Mouse (Mus musculus) embryonic facial prominence, embryonic 10.5 days (tissue): ENCODE measurements around the gene Styxl1. TPM values are rescaled to one million over a fixed set of nuclear protein-coding genes. Genes with fewer than 3 reads are reported as not detected.
A peak's percentile ranks its signal among the peaks of the same experiment; 100 is the strongest.

ENCODE experiments used
- DNase-seq: peaks from one replicate; pipeline ENCODE4 v3.0.0-alpha.2; 2017; ENCODE audit warnings: low spot score
- H3K27ac ChIP-seq: fragments of 300-500 bp; sonication (generic); replicated peaks from 2 replicates; pipeline ENCODE4 v1.5.1; 2016; ENCODE audit warnings: mild to moderate bottlenecking
- H3K27me3 ChIP-seq: fragments of 300-500 bp; sonication (generic); replicated peaks from 2 replicates; pipeline ENCODE4 v1.6.1; 2016; ENCODE audit warnings: low read depth, mild to moderate bottlenecking; ENCODE audit not compliant: poor library complexity, severe bottlenecking
- H3K36me3 ChIP-seq: fragments of 300-500 bp; sonication (generic); replicated peaks from 2 replicates; pipeline ENCODE4 v1.6.1; 2016; ENCODE audit warnings: mild to moderate bottlenecking, moderate library complexity
- H3K4me1 ChIP-seq: fragments of 300-500 bp; sonication (generic); 2 replicates; pipeline ENCODE4 v1.6.1; 2016
- H3K4me3 ChIP-seq: fragments of 300-500 bp; sonication (generic); 2 replicates; pipeline ENCODE4 v1.5.1; 2016; ENCODE audit warnings: mild to moderate bottlenecking, moderate library complexity
- H3K9me3 ChIP-seq: fragments of 300-500 bp; sonication (generic); 2 replicates; pipeline ENCODE4 v1.6.1; 2016; ENCODE audit warnings: mild to moderate bottlenecking
- WGBS: fragments of 180-500 bp; shearing (Covaris S2); methylation state at CpG from one replicate; pipeline ENCODE4 v1.1.7; 2016; 5-methylcytosine and 5-hydroxymethylcytosine counted together
- polyA plus RNA-seq: library from polyadenylated mRNA; unstranded; fragments of >200 nt; fragmentation: Nextera tagmentation; extraction: Ambion mirVana; gene quantifications from 2 replicates; pipeline ENCODE4 v1.2.1, GENCODE M21; 2016

The Styxl1 gene
- polyA plus RNA-seq, 1 experiment from 2014 or later, result 0.31 TPM

GRCm38 (mm10) chr5:135721076-135721475 is 57.1 kb downstream of the Styxl1 start:
- H3K36me3 ChIP-seq, result peaks cover 54% of the 10 kb centered on the region

GRCm38 (mm10) chr5:135720121-135720520 is 58.1 kb downstream of the Styxl1 start:
- Histone ChIP-seq H3K27me3 (no peaks in the 10 kb centered on the region), H3K9me3 (no peaks in the 10 kb centered on the region), H3K36me3 (peaks cover 61% of the 10 kb centered on the region), H3K27ac (no peak overlapping the region), H3K4me1 (peaks cover 40% of the 10 kb centered on the region), H3K4me3 (no peak overlapping the region)
- no peak for DNase-seq
- 89% methylated on average over 3 of the region's 3 CpGs for WGBS

More at GRCm38 (mm10) chr5:135721076-135721475, 57.1 kb downstream of the Styxl1 start:
- Histone ChIP-seq H3K27ac (no peak overlapping the region), H3K4me1 (peaks cover 47% of the 10 kb centered on the region), H3K4me3 (no peak overlapping the region), H3K9me3 (no peaks in the 10 kb centered on the region), H3K27me3 (no peaks in the 10 kb centered on the region)
- WGBS, result 93% methylated on average over 8 of the region's 8 CpGs
- DNase-seq, result no peak

GRCm38 (mm10) chr5:135719586-135720120 is 58.5 kb downstream of the Styxl1 start:
- Histone ChIP-seq H3K36me3 (peaks cover 61% of the 10 kb centered on the region), H3K4me1 (peaks cover 35% of the 10 kb centered on the region), H3K9me3 (no peaks in the 10 kb centered on the region), H3K4me3 (no peak overlapping the region), H3K27me3 (no peaks in the 10 kb centered on the region), H3K27ac (no peak overlapping the region)
- 76% methylated on average over 10 of the region's 10 CpGs for WGBS
- no peak for DNase-seq

GRCm38 (mm10) chr5:135715624-135716023 is 62.6 kb downstream of the Styxl1 start:
- peaks cover 23% of the 10 kb centered on the region for H3K4me1 ChIP-seq
- WGBS, result 54% methylated on average over 10 of the region's 10 CpGs
- H3K9me3 ChIP-seq, result no peaks in the 10 kb centered on the region
- no peak for DNase-seq
- peaks cover 63% of the 10 kb centered on the region for H3K36me3 ChIP-seq
- no peak overlapping the region for H3K4me3 ChIP-seq
- no peaks in the 10 kb centered on the region for H3K27me3 ChIP-seq
- H3K27ac ChIP-seq, result 0 out of 2 replicates have a peak overlapping the region, but pooled peaks have one; percentile 27

- peaks cover 58% of the 10 kb centered on the region for H3K36me3 ChIP-seq
- WGBS, result 84% methylated on average over 16 of the region's 16 CpGs
Measured at GRCm38 (mm10) chr5:135713441-135714218, 64.6 kb downstream of the Styxl1 start.

GRCm38 (mm10) chr5:135712803-135713202 is 65.4 kb downstream of the Styxl1 start:
- Histone ChIP-seq H3K36me3 (peaks cover 58% of the 10 kb centered on the region), H3K27me3 (no peaks in the 10 kb centered on the region), H3K4me3 (no peak overlapping the region), H3K4me1 (peaks cover 23% of the 10 kb centered on the region), H3K9me3 (no peaks in the 10 kb centered on the region), H3K27ac (peak overlapping the region; percentile 19; the same call in 1 of the 2 replicates)
- WGBS, result 84% methylated on average over 4 of the region's 4 CpGs
- DNase-seq, result no peak

More at GRCm38 (mm10) chr5:135713441-135714218, 64.6 kb downstream of the Styxl1 start:
- H3K4me3 ChIP-seq, result no peak overlapping the region
- DNase-seq, result no peak
- H3K27ac ChIP-seq, result no peak overlapping the region
- H3K9me3 ChIP-seq, result no peaks in the 10 kb centered on the region
- peaks cover 23% of the 10 kb centered on the region for H3K4me1 ChIP-seq
- no peaks in the 10 kb centered on the region for H3K27me3 ChIP-seq

GRCm38 (mm10) chr5:135711582-135712355 is 66.4 kb downstream of the Styxl1 start:
- H3K27me3 ChIP-seq, result no peaks in the 10 kb centered on the region
- H3K36me3 ChIP-seq, result peaks cover 58% of the 10 kb centered on the region
- H3K4me1 ChIP-seq, result peaks cover 26% of the 10 kb centered on the region
- H3K9me3 ChIP-seq, result no peaks in the 10 kb centered on the region
- H3K27ac ChIP-seq, result no peak overlapping the region
- no peak for DNase-seq
- H3K4me3 ChIP-seq, result no peak overlapping the region
- 92% methylated on average over 13 of the region's 13 CpGs for WGBS

- H3K9me3 ChIP-seq, result no peaks in the 10 kb centered on the region
- no peak for DNase-seq
- WGBS, result 89% methylated on average over 7 of the region's 7 CpGs
- H3K4me3 ChIP-seq, result no peak overlapping the region
- H3K27me3 ChIP-seq, result no peaks in the 10 kb centered on the region
- H3K4me1 ChIP-seq, result peaks cover 19% of the 10 kb centered on the region
- no peak overlapping the region for H3K27ac ChIP-seq
- peaks cover 58% of the 10 kb centered on the region for H3K36me3 ChIP-seq
Measured at GRCm38 (mm10) chr5:135710599-135711214, 67.5 kb downstream of the Styxl1 start.

GRCm38 (mm10) chr5:135709716-135710115 is 68.5 kb downstream of the Styxl1 start:
- 94% methylated on average over 5 of the region's 5 CpGs for WGBS
- H3K27ac ChIP-seq, result no peak overlapping the region
- no peaks in the 10 kb centered on the region for H3K9me3 ChIP-seq

GRCm38 (mm10) chr5:135707855-135708254 is 70.3 kb downstream of the Styxl1 start:
- no peak for DNase-seq
- no peak overlapping the region for H3K27ac ChIP-seq
- no peaks in the 10 kb centered on the region for H3K27me3 ChIP-seq
- no peaks in the 10 kb centered on the region for H3K9me3 ChIP-seq
- peaks cover 68% of the 10 kb centered on the region for H3K36me3 ChIP-seq
- H3K4me3 ChIP-seq, result no peak overlapping the region
- WGBS, result 45% methylated on average over 1 of the region's 1 CpGs
- peaks cover 10% of the 10 kb centered on the region; the same call in 1 of the 2 replicates for H3K4me1 ChIP-seq

More at GRCm38 (mm10) chr5:135709716-135710115, 68.5 kb downstream of the Styxl1 start:
- H3K27me3 ChIP-seq, result no peaks in the 10 kb centered on the region
- H3K4me3 ChIP-seq, result no peak overlapping the region
- peaks cover 17% of the 10 kb centered on the region for H3K4me1 ChIP-seq
- peaks cover 60% of the 10 kb centered on the region for H3K36me3 ChIP-seq
- no peak for DNase-seq

GRCm38 (mm10) chr5:135707039-135707438 is 71.1 kb downstream of the Styxl1 start:
- Histone ChIP-seq H3K27ac (0 out of 2 replicates have a peak overlapping the region, but pooled peaks have one; percentile 44), H3K4me3 (no peak overlapping the region), H3K9me3 (no peaks in the 10 kb centered on the region), H3K27me3 (no peaks in the 10 kb centered on the region), H3K4me1 (peaks cover 6% of the 10 kb centered on the region; the same call in 1 of the 2 replicates), H3K36me3 (peaks cover 73% of the 10 kb centered on the region)
- 94% methylated on average over 13 of the region's 13 CpGs for WGBS
- no peak for DNase-seq

- 95% methylated on average over 4 of the region's 4 CpGs for WGBS
Measured at GRCm38 (mm10) chr5:135705383-135705782, 72.8 kb downstream of the Styxl1 start.

More at GRCm38 (mm10) chr5:135705383-135705782, 72.8 kb downstream of the Styxl1 start:
- no peaks in the 10 kb centered on the region for H3K9me3 ChIP-seq
- H3K4me1 ChIP-seq, result peaks cover 6% of the 10 kb centered on the region; the same call in 1 of the 2 replicates
- H3K4me3 ChIP-seq, result no peak overlapping the region
- no peak overlapping the region for H3K27ac ChIP-seq
- H3K27me3 ChIP-seq, result no peaks in the 10 kb centered on the region
- no peak for DNase-seq
- peaks cover 79% of the 10 kb centered on the region for H3K36me3 ChIP-seq
